Mouse (Mus musculus) kidney, adult 2 months (tissue): ENCODE results near the gene Acaa1a.

Source experiments
- CTCF ChIP-seq: fragments of 200-500 bp; conservative IDR thresholded peaks from 2 replicates; pipeline ENCODE4 v1.5.1; 2011; ENCODE audit warnings: low read depth, mild to moderate bottlenecking, control low read depth, low read length, moderate library complexity, mixed read lengths; ENCODE audit not compliant: insufficient read depth, insufficient read length
- POLR2A ChIP-seq: fragments of 200-500 bp; IDR thresholded peaks from one replicate; pipeline ENCODE4 v1.6.1; 2011; ENCODE audit warnings: low read depth, low read length, control low read depth

GRCm38 (mm10) chr9:119352060-119352459 is 12.6 kb downstream of the Acaa1a start:
- TF ChIP-seq POLR2A (no peak), CTCF (peak; percentile 89; the same call in 1 of the 2 replicates)
